Mouse (Mus musculus) embryonic fibroblast, embryonic 13.5 days (primary cell): ENCODE measurements around the gene D10Wsu102e.

Source experiments
- CTCF ChIP-seq: IDR thresholded peaks from 2 replicates; pipeline ENCODE4 v1.5.1; 2011; ENCODE audit warnings: mild to moderate bottlenecking, control low read depth, low read length, moderate library complexity, borderline replicate concordance; ENCODE audit not compliant: insufficient read depth
- POLR2A ChIP-seq: IDR thresholded peaks from 2 replicates; pipeline ENCODE4 v1.6.1; 2011; ENCODE audit warnings: low read depth, mild to moderate bottlenecking, control low read depth, low read length, moderate library complexity

DNA sequence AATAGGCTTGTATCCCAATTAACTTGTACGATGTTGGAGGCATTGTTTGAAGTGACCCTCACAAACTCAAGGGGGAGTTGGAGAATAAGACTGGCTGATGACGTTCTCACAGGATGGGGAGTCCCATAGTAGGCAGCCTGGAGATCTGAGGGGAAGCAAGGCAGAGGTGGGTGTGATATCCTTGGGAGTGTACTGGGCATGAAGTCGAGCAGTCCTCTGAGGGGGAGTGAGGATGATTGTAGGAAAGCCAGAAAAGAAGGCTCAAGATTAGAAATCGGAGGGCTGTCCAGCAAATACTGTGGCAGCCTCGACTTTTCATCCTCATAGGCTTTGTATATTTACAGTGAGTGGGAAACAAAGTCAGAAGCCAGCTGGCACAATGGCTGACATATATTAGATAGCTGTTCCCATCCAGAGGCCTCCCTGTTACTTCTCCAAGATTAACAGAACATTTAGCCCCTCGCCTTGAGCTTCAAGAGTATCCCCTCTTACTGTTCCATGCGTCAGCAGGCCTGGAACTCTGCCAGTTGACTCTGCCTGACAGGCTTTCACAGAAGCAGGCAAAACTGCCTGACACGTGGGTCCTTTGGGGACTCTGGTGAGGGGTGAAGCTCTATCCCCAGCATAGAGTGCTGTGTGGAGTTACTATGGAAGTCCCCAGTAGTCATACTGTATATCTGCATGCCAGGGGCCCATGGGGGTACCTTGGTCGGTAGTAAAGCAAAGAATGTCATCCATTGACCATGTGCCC lies 18.2 kb downstream of the D10Wsu102e start:
- TF ChIP-seq POLR2A (no peak), CTCF (no peak)
